Mouse (Mus musculus): ENCODE results near the gene Grin2c.

Grin2c gene

DNA sequence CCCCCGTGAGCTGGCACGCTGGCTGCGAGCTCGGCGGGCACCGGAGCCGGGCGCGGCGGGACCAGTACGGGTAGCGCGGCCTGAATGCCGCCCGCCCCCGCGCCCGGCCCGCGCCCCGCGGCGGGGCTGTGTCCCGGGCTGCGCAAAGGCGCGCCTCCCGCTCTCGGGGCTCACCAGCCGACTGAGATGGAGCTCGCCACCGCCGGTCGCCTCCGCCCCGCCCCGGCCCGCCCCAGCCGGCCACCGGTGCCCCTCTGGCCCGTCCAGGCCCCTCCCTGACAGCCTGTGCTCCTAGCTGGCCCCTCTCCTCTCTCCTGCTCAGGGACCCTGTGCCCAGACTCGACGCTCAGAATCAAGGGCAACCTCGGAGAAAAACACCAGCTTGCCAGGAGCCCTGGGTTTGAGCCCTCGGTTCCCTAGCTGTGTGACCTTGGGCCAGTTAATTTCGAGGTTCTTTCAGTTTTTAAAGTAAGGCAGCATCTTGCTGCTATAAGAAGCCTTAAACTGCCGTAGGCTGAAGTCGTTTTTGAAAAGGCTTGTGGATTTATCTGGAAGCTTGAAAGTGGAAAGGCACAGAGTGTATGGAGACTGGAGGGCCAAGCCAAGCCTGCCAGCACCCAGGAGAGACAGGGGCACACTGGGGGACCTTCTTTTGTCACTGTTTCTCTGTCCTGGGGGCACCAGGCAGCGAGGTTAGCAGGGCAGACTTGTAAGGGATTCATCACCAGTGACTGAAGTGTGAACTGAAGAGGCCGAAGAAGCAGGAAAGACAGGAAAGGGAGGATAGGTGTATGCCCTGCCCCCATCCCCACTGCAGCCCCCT, at the start of gene Grin2c:
Gene Grin2c (minus strand): TSS at position 183 of the 823 bp plus-strand sequence.
- no peak for DNase-seq (ENCODE audit: low spot score)

DNA sequence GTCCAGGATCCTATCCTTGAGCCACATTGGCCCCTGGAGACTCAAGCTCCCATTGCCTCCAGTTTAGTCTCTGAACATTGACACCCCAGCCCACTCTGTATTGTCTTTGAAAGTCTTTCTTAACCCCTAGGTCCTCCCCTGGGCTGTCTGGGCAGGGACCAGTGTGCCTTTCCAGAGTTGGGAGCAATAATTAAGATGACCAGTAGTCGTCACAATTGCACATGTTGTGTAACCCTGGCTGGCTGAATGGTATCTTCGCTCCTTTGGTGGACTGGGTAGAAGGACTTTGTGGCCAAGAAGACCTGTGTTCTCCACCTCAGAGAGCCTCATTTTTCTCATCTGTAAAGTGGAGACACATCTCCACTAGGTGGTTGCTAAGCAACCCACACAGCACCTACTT, 47.2 kb upstream of the Grin2c start:
- DNase-seq (ENCODE audit: low spot score), result peak; percentile 24

DNA sequence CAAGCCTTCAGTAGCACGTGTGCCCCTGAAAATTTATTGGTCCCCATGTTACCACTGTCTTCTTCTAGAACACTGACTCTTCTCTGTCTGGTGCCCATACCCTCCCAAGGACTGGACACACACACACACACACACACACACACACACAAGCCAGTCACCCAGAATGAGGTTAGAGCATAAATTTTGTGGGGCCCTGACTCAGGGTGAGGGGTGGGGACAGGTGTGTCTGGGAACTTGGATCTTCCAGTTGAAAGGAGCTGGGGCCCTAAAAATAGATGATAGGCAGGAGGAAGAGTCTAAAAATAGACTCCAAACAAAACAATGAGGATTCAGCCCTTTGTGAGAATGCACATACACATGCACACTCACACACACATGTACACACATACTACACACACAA, 41.7 kb upstream of the Grin2c start:
- no peak for DNase-seq (ENCODE audit: low spot score)

DNA sequence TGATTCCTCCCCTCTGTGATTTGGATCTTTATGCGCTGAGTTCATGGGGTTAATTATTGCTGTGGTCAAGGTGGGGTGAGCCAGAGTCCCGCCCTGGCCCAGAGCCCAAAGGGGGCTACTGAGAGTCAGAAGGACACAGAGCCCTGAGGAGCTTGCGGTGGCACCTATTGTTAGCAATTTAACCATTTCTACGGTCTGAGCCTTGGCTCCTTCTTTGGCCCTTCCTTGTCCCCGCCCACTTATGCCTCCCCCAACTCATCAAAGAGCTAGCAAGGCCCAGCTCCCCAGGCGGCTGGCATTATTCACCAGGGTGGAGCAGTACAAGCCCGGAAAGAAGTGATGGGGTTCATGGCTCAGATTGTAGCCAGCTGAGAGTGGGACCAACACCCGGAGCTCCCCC, 39.8 kb upstream of the Grin2c start, which contains the start of gene Otop2:
Gene Otop2 (plus strand): TSS at position 301 of the 400 bp plus-strand sequence.
- no peak for DNase-seq (ENCODE audit: low spot score)

DNA sequence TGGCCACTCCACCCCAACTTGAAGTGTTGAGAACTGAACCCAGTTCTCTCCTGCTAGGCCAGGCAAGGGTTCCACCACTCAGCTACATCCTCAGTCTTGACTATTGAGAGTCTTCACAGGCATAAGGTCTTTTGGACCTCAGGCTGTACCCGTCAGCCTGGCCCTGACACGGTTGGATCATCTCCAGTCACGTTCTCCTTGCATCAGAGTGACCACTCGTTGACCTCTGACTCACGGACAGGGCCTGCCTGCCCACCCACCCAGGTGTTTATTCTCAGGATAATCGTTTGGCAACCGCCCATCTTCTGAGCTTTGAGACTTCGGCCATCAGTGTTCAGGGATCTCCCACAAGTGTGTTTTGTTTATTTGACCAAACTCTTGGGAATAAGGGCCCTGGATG, 36.1 kb upstream of the Grin2c start:
- no peak for DNase-seq (ENCODE audit: low spot score)

DNA sequence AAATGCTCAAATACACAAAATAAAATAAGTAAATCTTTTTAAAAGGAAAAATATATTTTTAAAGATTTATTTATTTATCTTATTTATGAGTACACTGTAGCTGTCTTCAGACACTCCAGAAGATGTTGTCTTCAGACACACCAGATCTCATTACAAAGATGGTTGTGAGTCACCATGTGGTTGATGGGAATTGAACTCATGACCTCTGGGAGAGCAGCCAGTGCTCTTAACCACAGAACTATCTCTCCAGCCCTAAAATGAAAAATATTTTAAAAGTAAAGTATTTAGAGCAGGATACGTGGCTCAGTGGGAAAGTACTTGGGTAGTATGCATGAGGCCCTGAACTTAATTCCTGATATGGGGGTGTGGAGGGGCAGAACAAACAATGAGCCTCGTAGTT, 34.3 kb upstream of the Grin2c start:
- no peak for DNase-seq (ENCODE audit: low spot score)

DNA sequence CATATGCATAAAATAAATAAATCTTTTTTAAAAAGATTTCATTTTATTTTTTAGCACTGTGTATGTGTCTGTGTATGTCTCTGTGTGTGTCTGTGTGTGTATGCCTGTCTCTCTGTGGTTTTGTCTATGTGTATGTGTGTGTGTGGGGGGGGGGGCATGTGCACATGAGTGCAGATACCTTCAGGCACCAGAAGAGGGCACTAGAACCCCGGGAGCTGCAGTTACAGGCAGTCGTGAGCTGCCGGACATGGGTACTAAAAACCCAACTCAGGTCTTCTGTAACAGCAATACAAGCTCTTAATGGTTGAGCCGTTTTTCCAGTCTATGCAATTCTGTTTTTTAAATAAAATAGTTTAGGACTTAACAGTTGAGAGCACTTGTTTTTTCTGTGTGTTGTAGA, 33.7 kb upstream of the Grin2c start:
- DNase-seq (ENCODE audit: low spot score), result no peak

DNA sequence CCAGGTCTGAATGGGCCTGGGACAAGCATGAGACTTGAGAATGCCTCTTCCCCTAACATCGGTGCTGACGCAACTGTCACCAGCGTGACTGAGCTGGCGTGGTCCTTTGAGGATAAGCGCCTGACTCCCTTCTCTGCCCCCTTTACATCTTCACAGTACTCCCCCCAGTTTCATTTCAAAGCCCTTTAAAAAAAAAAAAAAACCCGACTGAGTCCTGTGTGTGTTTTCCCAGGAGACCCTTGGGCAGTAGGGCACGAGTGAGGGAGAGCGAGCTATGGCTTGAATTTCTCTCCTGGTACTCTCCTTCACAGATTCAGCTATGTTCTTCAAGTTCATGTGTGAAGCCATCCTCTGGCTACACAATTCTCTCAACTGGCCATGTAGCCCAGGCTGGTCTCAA, 31.1 kb upstream of the Grin2c start:
- no peak for DNase-seq (ENCODE audit: low spot score)

DNA sequence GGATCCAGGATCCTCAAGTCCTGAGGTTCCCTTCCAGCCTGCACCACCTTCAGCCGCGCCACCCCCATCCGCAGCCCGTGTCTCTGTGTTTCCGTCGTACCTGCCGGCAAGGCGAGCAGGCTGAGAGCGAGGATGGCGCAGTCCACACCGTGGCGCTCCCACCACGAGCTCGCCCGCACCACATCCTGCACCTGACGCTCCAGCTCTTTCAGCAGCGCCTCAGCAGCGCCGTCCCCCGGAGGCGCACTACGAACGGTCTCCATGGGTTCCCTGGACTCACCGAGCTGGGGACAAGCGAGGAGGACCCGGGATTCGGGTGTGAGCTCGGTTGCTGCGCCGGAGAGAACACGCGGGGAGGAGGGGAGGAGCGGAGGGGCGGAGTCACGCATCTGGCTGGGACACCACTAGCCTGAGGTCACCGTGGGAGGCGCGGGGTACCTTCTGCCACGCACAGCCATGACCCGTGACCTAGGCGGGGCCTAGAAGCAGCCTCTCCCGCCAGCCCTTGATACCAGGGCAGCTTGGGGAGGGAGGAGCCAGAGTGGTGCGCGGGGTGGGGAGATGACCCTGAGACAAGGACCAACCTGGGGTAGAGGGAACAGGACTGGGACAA, 30.3 kb upstream of the Grin2c start, which contains the start of gene Fads6:
Gene Fads6 (minus strand): TSS at position 450 of the 613 bp plus-strand sequence.
- DNase-seq (ENCODE audit: low spot score), result peak; percentile 86

DNA sequence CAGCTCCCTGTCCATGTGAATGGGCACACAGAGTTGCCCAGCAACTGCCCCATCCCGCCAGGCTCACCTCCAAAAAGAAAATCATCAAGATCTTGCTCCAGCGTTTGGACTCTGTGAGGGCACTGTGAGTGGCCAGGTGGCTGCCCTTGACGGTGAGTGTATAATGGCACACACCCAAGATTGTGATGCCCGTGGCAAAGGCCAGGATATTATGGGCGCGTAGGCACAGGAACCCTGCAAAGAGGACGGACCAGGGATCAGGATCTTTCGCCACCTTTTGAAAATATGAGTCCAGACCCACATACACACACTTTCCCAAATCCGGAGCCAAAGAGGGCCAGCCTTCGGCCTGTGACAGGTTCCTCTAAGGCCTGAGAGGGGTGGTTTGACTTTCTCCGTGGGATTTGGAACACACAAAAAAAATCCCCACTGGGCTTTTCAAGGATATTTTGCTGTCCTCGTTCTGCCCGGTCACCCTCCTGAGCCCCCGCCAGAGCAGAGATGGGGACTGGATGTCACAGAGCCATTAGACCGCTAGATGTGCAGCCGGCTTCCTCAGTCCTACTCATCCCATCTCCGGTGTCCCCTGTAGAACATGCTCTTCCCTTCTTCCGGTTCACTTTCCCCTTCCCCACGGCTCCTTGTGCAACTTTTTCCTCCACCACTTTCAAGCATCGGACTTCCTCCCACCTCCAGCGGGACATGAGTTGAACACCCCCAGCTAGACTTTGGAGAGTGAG, 29.6 kb upstream of the Grin2c start:
- peak; percentile 43 for DNase-seq (ENCODE audit: low spot score)

DNA sequence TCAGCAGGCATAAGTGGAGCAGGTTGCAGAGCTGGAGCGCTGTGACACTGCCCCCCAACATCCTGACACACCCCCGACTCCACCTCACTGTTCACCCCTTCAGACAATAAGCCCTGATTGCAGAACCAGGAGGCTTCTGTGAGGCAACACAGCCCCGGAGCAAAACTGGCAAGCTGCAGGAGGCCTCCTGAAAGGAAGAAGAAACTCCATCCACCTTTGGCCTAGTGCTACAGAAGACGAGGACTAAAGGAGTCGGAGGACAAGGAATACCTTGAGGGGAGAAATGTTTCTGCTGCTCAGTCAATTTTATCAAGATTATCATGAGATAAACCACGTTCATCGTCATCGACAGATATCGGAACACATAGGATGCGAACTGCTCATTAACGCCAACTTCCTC, 28.9 kb upstream of the Grin2c start:
- DNase-seq (ENCODE audit: low spot score), result no peak

DNA sequence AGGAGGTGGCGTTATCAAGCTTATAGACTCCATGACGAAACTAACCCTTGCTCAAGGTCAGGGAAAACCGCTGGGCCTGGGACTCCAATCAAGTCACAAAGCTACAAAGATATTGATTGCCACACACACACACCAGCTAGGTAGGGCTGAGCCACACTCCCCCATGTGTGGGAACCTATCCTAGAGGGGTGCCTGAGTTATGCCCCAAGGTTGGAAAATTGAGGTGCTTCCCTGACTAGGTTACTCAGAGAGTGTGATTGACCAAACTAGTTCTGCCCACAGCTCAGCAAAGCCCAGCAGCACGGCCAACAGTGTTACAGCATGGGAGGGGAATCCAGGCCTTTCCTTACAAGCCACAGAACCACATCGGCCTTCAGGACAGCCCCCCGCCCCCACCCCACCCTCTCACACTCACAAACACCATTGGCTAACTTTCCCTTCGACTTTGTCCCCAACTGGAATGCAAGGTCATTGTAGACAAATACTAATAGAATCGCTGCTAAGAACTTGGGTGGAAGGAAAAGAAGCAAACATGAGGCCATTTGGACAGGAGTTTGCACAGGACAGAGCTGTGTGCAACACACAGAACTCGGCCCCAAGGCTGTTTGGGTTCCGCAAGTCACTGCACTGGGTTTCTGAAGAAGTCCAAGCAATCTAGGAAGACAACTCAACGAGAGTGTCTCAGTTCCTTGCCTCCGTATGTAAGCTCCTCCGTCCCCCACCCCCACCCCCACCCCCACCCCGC, 25.8 kb upstream of the Grin2c start:
- DNase-seq (ENCODE audit: low spot score), result no peak

DNA sequence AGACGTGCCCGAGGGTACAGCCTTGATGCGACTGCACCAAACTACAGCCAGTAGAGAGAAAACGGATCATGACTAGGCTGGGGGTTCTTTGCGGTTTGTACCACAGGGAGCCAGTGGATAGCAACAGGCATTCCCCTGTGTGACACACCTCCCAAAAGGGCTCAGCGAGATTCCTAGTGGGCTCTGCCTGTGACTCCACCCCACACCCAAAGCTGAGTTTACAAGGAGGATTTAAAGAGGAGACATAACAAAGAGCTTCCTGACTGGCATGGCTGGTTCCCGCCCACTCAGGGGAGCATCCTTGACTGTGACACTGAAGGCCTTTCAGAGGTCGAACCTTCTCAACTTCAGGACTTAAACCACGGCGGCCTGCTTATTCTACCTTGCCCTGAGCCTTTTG, 24.5 kb upstream of the Grin2c start:
- no peak for DNase-seq (ENCODE audit: low spot score)

DNA sequence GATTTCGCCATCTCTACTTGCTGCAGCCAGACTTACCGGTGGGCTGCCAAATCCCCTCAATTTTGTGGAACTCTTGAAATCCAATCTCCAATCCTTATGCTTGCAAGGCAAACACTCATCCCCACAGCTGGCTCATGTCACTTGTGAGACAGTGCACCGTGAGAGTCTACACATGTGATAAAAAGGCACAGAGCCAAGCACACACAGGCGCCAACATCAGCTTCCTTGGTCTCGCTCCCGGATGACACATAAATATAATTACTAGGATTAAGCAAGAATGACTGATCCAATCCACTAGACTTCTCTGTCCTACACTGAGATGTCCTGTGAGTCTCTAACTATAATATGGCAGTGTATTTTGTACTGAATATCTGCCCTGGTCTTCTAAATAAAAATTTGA, 23.9 kb upstream of the Grin2c start:
- DNase-seq (ENCODE audit: low spot score), result peak; percentile 87

DNA sequence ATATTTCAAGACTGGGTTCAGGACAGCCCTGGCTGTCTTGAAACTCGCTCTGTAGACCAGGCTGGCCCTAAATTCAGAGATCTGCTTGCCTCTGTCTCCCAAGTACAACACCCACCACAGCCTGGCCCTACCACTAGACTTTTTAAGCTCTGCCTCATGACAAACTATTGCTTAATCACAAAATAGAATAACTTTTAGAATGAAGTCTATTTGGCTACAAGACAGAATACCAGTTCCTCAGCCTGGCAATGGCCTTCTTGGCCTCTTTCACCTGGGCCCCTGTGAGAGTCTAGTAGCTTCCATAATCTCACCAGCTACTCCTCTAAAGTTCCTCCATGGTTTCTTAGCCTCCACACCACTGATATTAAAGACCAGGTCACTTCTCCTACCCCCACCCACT, 23.3 kb upstream of the Grin2c start:
- no peak for DNase-seq (ENCODE audit: low spot score)

DNA sequence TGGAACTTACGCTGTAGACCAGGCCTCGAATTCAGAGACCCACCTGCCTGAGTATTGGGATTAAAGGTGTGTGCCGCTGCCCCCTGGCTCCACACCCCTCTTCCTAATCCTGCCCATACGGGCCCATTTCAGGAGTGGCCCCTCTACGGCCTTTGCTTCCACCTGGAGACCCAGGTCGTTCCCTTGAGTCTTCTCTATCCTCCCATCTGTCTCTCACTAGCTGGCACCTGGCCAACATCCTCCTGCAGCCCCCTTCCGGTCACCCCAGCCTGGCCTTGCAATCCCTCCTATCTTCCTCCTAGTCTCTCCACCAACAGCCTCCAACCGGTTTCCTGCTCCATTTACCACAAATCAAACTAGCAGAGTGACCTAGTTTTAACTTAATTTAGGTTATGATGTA, 22.8 kb upstream of the Grin2c start:
- DNase-seq (ENCODE audit: low spot score), result no peak

DNA sequence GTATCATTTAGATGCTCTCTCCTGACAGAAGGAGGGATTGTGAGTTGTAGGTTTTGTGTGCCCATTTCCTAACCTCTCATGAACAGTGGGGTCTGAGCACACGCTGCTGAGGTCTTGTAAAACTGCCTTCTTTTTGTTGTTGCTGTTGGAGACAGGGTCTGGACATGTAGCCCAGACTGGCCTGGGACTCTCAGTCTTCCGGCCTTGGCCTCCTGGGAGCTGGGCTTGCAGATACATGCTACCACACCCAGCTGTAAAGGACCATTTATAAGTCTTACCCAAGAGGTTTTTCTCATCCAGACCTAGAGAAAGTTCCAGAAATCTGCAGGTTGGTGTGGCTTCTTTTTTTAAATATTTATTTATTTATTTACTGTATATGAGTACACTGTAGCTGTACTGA, 21.3 kb upstream of the Grin2c start:
- no peak for DNase-seq (ENCODE audit: low spot score)

DNA sequence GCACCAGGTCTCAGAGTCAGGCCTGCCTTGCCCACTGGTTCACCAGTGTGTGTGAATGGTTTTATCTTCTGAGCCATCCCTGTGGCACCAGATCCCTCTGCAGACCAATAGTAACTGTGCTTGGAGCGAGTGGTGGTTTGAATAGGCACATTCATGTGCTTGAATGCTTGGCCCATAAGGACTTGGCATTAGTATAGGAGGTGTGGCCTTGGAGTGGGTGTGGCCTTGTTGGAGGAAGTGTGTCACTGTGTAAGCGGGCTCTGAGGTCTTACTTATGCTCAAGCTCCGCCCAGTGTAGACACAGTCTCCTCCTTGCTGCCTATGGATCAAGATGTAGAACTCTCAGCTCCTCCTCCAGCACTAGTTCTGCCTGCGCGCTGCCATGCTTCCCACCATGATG, 20.3 kb upstream of the Grin2c start:
- DNase-seq (ENCODE audit: low spot score), result no peak

DNA sequence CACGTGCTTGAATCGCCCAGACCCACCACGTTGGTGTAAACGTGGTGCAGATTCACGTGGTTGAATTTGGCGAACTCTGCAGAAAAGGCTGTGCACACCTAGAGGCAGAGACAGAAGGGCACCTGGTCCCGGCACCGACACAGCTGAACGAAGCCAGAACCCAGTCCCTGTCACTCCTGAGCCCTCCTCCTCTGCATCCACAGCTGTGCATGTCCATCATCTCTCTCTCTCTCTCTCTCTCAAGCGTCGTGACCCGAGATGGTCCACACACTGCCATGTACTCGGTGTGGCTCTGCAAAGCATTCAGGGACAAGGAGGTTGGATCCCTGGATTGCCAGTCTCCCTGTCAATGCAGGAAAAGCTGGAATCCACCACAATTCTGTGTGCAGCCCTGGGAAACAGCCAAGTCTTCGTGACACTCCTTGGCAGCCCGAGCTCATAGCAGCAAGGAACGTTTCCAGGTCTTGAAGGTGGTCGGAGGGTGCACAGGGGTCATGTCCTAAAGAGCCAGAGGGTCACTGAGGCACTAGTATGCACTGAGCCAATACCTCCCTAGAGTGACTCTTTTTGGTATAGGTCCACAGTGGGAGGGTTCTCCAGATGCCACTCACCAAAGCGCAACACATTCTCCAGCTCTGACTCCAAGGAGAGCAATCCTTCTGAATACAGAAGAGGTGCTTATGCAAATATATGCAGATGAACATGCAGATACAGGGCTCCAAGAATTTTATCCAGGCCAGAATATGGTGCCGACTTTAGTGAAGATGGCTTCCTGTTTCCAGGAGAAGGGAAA, 19.4 kb upstream of the Grin2c start:
- DNase-seq (ENCODE audit: low spot score), result no peak

DNA sequence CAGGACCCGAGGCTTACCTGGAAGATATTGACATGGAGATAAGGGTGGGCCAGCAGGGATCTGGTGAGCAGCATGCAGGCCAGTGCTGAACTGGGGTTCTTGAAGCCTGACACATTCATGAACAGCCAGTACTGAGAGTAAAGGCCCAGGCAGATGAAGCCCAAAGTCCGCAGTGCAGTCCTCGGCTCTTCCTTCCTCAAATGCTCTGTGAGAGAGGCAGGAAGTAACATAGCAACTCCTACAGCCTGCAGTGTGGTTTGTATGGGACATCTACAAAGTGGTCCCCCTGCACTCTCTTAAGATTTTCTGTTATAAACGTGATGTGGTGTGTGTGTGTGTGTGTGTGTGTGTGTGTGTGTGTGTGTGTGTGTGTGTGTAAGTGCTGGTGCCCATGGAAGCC, 18.2 kb upstream of the Grin2c start:
- no peak for DNase-seq (ENCODE audit: low spot score)

DNA sequence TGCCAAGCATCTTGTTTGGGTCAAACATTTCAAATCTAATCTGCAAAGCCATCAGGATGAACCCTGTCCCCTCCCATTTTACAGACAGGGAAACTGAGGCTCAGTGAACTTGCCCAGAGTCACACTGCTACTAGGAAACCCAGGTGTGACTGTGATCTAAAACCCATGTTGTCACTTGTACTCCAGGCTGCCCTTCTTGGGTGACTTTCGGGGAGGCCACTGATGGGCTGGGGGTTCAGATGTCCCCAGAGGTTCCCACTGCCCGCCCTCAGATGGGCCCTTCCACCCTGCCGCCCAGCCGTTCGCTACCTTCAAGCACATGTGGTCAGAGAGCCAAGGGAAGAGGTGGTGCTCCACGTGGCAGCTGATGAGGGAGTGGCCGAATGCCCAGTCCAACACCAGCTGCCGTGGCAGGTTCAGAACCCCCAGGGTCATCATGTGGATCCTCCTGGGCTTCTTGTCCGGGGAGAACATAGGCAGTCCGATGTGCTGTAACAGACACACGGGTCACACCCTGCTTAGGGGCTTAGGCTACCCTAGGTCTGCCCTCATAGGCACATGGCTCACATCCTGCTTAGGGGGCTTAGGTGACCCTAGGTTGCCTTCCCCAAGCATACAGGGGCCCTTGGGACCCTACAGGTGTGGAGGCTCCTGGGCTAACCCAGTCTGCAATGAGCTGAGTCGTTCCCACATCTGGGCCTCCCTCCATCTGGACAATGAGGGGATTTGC, 17.0 kb upstream of the Grin2c start:
- no peak for DNase-seq (ENCODE audit: low spot score)
